Mouse (Mus musculus) cerebellum, adult 8-10 months (tissue): ENCODE data around the gene Slc9a6.

Experiments used
- DNase-seq: peaks from one replicate; pipeline ENCODE4 v3.0.0; 2022

Gene Slc9a6

DNA sequence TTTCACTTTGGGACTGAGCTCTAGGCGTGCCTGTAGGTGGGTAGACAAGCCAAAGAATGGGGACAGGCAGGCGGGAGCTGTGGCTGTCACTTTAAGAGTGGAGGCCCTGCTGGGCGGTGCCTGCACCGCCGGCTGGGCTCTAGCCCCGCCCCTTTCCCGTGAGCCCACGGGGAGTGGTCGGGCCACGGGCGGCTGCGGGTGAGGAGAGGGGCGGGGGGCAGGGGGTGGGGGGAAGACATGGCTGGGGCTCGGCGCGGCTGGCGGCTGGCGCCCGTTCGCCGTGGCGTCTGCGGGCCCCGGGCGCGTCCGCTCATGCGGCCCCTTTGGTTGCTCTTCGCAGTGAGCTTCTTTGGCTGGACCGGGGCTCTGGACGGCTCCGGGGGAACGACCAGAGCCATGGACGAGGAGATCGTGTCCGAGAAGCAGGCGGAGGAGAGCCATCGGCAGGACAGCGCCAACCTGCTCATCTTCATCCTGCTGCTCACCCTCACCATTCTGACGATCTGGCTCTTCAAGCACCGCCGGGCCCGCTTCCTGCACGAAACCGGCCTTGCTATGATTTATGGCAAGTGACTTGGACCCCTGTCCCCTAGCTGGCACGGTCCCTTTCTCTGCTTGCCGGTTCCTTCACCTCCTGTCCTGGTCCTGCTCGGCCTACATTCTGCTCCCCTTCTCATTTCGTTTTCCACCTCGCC lies at the start of gene Slc9a6:
Slc9a6 (plus strand) TSS at position 135 of the 695 bp plus-strand sequence.
- peak; percentile 62 for DNase-seq

DNA sequence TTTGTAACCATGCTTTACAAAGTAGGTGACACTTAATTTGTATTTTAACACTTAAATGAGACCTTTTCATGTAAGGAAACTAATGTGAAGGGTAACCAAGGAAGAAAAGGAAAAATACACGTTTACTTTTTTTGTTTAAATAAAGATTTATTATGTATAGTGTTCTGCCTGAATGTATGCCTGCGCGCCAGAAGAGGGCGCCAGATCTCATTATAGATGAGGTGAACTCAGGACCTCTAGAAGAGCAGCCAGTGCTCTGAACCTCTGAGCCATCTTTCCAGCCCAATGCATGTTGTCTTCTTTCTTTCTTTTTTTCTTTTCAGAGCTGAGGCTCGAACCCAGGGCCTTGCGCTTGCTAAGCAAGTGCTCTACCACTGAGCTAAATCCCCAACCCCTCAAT lies 37.1 kb upstream of the Slc9a6 start:
- no peak for DNase-seq

DNA sequence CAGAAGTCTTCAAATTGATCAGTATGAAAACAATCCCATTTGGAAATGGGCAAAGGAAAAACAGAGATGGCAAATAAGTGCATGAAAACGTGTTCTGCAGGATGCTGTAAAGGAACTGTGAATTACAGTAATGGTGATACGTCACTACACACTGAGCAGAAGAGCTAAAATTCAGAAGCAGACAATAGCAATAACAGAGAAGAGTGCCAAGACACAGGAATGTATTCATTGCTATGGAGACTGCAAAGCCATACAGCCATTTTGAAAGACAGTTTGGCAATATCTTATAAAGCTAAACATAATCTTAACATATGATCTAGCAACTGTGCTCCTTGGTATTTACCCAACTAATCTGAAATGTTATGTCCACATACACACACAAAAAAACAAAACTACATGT lies 31.4 kb upstream of the Slc9a6 start:
- DNase-seq, result no peak

DNA sequence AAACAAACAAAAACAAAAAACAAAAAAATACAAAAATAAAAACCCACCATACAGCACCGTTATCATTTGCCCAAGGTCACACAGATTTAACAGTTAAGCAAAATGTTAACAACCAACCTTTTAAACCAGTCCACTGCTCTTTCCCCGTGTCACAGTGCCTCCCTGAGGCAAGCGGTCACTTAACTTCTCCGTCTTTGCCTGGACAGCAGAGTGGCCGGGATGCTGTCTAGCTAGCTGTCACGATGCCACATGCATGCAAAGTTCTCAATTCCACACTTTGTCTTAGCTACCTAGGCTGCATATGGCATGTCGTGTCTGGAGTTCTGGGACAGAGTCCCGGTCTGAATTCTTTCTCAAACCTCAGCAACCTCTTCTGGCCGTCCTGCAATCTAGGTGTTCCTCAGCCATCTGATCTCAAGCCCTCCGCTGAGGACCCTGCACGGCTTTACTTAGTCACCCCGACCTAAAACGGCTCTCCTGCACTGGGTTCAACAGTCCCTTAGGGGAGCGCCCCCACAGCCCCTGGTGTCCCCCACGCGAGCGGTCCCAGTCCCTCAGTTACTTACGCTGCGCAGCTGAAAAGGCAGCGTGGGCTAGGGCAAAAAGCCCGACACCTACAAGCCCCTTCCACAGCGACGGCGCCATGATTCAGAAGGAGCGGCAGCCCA lies 12.2 kb upstream of the Slc9a6 start:
- DNase-seq, result no peak

DNA sequence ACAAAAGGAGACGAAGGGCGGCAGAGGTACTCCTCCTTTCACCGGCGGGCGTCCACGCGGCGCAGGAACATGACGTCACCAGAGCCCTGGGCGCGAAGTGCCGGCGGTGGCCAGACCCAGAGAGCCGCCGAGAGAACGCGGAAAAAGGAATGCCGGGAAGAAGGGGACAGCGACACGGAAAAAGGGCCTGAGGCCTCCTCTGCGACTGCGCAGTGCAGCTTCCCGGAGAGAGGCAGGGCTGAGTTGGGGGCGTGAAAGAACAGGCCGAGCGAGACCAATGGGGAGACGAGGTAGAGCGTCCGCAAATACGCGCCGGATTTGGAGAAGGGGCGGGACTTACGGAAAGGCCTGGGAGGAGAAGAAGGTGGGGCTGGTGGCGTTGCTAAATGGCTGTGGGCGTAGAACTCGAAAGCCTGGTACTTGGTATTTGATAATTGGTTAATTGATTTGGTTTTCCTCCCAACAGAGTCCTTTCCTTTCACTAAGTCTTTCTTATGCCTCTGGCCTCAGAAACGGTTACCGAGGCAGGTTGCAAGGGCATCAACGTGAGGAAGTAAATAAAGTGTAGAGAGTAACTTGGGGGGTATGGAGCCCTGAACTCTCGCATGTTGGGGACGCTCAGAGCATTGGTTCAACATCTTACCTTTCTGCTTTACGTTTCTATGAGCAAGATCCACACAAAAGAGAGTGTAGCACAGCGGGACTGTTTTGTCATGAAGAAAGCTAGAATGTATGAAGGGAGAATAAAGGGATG lies 11.5 kb upstream of the Slc9a6 start, which contains the start of gene Mmgt1:
Mmgt1 (minus strand) TSS at position 183 of the 754 bp plus-strand sequence.
- peak; percentile 85 for DNase-seq

DNA sequence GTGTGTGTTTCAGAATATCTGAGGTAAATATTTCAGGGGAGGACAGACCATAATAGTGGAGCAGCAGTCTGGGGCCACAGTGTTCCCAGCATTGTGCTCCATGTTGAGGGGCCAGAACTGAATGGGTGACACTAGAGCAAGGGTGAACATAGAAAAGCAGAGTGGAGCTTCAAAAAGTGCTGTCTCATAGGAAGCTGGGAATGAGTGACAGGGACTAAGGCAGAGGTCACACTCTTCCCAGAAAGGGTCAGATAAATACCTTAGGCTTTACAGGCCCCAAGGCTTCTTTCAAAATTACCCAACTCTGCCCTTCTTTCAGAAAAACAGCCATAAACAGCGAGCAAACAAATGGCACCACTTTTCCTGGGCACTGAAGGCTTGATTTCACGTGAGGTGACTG lies 3.0 kb upstream of the Slc9a6 start:
- DNase-seq, result no peak

DNA sequence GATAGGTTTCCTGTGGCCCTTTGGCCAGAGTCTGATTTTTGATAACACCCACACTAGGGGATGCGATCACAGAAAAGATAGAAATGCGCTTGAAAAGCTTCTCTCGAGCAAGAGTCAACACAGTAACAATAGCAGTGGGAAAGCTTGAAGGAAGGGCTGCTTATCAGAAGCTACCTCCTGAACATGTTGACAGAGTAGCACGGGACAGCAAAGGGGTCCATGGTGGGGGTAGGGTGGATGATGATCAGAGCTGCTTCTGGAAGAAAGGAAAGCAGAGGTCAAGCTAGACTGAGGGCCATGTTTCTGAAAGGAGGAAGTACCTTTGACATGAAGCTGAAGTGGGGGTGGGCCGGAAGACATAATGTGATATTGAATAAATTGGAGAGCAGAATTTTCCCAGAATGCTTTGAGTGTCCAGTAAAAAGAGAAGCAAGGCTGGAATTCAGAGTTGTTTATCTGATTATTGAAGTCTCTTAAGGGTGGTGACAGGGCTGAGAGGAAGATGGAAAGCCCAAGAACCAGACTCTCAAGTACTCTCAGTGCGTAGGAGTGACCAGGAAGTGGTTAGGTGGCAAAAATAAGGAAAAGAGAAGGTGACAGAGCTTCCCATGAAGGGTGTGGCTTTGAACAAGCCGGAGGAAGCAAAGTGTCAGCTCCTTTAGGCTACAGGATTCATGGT lies 2.4 kb upstream of the Slc9a6 start:
- no peak for DNase-seq

DNA sequence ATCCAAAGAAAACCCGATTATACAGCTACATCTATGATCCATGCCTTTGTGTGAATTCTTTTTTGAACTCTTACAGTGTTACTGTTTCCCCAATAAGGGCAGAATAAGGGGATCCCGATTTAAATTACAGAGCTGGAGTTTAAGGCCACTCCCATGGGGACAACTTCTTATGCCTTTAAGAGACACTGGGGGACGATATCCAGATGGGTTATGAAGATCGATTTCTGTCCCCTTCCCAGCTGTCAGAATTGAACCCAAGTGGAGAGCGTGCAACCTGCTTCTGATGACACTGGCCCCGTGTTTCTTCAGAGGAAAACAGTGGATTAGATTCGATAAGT lies 303 bp upstream of the Slc9a6 start:
- no peak for DNase-seq

DNA sequence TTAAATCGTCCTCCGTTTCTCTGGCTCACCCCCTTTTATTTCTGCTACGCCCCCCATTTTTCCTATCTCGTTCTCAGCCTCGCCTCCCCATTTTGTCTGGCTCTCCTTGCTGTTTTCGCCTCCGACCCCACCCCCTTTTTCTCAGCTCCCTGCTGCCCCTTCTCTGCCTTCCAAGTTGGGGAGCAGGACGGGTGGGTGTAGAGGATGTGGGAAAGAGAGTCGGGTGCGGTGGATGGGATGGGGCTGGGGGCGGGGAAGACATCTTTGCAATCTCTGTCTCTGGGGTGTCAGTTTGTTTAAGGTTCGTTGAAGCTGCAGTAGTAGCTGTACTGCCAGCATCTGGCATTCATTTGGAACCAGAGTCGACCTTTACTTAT lies 749 bp downstream of the Slc9a6 start:
- DNase-seq, result no peak

DNA sequence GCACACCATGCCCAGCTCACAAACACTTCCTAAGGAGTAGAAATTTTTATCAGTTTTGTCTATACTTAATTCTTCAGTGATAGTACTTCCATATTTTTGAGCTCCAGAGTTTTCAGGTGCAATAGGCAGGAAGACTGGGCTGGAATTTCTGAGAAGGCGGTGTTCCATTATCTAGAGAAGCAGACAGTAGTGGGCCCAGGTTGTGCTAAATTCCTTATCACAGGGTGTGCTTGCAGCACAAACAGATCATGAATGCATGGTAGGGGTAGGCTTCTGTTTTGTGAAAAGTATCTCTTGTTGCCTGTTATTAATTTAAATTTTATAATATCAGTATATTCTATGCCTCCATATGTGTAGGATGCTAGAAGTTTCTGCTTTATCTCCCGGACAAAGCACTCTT lies 5.7 kb downstream of the Slc9a6 start:
- DNase-seq, result no peak

DNA sequence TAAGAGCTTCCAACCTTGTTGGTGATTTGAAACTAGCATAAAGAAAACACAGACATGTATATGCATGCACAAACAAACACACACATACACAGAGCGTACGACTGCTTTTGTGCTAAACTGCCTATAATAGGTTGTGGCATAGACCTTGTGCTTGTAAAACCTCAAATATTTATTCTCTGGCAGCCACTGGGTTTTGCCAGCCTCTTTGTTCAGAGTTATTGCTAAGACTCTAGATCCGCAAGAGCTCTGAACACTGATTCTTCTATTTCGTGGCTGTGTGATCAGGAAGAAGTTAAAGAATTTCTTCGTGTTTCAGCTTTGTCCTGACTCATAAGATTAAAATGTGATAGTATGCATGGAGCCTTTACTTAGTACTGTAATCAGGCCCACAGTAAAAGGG lies 26.6 kb downstream of the Slc9a6 start:
- DNase-seq, result no peak

DNA sequence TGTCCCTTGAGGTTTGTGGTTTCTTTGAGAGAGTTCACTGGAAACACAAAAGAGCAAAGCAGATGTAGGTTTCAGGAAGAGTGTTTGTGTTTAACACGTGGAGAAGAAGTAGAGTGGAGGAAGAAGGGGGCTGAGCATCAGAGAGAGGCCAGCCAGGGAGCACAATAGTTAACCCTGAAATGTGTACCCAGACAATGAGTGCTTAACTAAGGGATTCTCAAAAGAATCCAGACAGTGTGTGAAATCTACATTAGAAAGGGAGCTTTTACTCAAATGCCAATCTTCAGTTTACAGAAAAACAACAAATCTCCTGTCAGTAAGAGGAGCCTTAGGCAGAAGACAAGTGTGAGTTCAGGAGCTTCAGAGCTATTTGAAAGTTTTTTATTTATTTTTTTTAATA lies 30.5 kb downstream of the Slc9a6 start:
- DNase-seq, result no peak

DNA sequence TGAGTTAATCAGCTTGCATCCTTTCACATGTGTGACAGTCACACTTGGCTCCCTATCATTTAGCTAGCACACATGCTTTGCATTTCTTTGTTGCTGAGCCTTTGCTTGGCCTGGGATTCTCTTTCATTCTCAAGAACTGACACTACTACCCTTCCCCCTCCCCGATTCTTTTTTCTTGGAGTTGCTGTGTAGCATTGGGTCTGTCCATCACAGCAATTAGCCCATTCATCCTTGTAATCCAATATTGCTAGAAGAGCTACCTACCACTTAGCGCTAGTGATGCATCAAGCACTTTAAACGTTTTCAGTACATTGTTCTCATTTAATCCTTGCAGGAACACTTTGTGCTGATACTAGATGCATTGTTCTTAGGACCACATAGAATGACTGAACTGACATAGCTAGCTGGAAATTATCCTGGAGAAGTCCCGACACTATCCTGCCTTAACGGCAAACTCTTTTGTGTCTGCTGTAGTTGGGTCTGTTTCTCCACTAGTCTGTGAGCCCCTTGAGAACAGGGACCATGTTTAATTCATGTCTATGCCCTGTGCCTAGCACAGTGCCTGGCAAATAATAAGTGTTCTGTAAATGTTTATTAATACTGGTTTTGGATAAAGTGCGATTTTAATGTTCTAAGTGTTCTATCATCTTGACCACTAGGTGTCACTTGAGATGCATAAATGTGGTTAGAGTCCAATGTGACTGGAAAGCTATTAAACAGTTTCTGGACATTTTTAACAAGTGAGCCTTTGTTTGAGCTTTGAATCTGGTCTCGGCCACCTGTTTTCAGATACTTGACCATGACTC lies 40.2 kb downstream of the Slc9a6 start:
- peak; percentile 14 for DNase-seq

DNA sequence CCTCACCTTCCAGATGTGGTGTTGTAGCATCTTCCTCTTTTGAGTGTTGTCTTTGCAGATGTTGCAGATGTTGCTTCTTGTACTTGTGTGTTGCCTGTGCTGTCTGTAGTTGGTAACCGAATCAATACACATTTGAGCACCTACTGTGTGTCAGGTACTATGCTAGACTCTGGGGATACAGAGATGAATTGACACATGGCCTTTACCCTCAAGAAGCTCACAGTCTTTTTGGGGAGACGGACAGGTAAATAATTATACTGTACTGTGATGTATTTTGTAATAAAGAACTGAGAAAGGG lies 40.7 kb downstream of the Slc9a6 start:
- DNase-seq, result no peak

DNA sequence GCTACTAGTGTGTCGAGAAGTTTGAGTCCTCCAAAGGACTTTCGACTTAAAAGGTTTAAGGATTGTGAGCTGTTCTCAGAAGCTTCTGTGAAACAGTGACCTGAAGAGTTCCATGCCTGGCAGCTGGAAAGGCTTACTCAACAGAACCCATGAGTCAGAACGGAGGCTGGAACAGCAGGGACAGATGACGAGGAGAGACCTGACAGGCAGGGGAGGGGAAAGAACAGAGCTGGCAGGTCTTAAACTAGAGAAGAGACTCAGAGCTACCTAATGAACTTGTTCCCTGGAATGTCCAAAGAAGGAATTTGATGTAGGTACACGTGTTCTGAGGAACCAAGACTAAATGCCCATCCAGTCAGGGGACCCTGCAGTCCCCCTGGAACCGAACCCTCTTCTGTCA lies 41.3 kb downstream of the Slc9a6 start:
- no peak for DNase-seq

DNA sequence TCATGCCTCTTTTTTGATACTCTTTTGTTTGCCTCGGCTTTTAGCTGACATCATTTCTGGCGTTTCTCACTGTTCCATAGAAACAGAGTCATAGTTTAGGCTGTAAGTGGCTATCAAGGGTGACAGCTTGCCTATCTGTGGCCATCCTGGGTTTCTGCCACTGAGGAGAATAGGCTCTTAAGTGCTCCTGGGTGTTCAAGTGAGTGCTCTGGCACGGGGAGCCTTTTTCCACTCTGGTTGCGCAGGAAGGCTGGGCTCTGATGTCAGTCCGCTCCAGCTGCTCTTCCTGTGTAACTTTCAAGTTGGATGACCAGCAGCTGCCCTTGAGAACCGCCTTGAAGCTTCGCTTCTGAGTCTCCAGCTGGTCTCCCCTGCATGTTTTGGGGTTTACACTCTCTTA lies 42.2 kb downstream of the Slc9a6 start:
- no peak for DNase-seq

DNA sequence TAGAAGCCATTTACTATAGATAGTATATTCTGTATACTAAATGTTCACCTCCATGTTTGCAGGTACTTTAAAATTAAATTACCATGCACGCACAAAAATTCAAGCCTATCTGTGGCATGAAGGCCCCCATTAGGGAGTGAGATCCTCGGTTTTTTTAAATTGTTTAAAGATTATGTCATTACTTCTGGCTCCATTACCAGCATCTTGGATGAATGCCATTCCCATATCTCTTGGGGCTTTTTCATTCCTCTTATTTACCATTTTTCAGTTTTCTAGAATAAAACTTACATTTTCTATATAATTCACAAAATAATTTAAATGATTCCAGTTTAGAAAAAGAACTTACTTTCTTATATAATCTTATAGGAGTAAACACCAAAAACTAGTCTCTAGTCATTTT lies 46.1 kb downstream of the Slc9a6 start:
- no peak for DNase-seq

DNA sequence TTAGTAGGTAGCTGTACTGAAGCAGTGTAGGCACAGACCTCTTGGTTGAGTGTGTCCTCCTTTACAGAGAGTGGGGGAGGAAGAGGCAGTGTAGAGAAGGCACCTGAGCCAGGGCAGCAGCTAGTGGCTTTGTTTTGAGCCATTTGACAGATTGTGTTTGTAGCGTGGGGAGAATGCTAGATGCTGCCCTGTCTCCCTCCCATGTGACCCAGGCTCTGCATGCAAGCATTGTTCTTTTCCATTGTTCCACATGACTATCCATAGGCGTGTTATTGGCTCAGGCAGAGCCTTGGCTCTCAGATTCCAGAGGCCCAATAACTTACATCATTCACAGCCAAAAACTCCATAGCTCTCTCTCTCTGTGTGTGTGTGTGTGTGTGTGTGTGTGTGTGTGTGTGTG lies 49.7 kb downstream of the Slc9a6 start:
- peak; percentile 18 for DNase-seq

DNA sequence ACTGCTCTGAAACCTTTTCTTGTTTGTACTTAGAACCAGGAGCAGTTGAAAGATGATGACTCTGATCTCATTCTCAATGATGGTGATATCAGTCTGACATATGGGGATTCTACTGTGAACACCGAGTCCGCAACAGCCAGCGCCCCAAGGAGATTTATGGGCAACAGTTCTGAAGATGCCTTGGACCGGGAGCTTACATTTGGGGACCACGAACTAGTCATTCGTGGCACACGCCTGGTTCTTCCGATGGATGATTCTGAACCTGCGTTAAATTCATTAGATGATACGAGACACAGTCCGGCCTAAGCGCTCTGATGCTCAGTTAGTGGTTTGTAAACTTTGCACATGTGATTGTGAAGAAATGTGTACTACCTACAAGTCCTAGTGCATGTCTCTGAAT lies 51.6 kb downstream of the Slc9a6 start:
- DNase-seq, result no peak

DNA sequence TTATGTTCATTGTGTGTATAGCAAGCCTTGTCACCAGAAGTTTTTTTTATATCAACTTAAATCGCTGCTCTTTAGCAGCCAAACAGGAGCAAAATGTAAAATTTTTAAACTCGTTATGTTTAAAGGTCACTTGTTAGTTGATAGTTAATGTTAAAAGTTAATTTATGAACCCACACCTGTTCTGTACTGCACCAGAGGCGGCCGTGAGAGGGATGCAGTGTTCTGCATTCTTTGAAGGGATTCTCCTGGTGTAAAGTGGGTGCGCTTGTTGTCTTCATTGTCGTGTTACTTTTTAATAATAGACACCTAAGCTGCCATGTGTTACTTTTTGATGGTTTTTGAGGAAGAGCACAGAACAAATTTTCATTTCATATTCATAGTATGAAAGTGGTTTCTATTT lies 52.8 kb downstream of the Slc9a6 start:
- no peak for DNase-seq

DNA sequence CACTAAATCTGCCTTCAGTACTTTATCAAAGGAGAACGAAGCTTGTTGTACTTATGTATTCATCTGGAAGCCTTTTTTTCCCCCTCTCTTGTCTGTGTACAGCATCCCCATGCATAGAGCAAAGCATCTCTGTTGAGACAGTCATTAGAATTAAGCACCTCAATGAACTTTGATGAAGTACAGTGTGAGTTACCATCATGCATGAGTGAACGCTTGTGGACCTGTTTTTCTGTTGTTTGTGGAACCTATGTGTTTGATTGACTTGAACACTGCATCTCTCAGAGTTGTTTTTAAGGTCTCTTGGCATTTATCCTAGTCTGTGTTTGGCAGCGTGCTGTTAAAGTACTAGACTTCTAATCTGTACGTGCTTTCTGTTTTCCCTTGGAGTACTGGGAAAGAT lies 53.8 kb downstream of the Slc9a6 start:
- DNase-seq, result no peak

DNA sequence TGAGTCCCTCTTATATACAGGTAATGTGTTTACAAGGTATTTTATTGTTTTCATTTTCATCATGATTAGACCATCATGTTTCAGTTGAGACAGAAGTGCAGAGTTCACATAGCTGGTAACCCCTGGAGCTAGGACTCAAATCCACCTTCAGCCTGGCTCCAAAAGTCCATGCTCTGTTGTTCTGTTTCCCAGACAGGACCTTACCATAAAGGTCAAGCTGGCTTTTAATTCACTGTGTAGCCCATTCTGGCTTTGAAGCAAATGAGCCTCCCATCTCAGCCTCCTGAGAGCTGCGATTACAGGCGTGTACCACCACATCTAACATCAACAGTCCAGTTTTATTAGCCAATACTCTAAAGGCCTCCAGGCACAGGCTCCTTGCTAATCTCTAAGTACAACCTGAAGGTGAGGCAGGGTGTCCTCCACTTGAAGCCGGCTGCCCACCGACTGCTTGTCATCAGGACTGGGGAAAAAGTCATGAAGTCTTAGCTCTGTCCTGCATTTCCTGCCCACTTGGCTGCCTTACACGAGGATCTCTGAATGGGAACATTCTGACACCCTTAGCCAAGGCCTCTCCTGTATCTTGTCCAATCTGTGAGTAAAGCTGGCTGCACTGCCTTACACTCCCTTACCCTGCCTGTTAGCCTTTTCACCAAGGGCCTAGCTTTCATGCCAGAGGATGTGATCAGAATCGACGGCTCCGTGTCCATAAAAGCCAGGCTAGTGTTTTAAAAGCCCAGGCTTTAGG lies 55.8 kb downstream of the Slc9a6 start:
- DNase-seq, result no peak
